Mouse (Mus musculus): ENCODE data around the gene Cldn12. TPM values are rescaled to one million over a fixed set of nuclear protein-coding genes. Genes with fewer than 3 reads are reported as not detected.

Cldn12 gene
- polyA plus RNA-seq (2014; fragmentation: Nextera tagmentation; extraction: Ambion mirVana), result 29.9 and 30.4 TPM in 2 replicates

- DNase-seq (ENCODE audit: low spot score), result peak; percentile 99
- WGBS, result under 1% methylated on average over 79 of the region's 79 CpGs
- Histone ChIP-seq H3K4me3 (ENCODE audit: low read depth, low read length) (peak within 1 kb of the TSS; percentile 82), H3K27ac (replicated peaks; ENCODE audit: low read depth, low read length) (peak within 1 kb of the TSS; percentile 72), H3K27me3 (ENCODE audit: control insufficient read depth, insufficient read depth, low read length) (no peaks in the 10 kb centered on the region), H3K9me3 (replicated peaks; ENCODE audit: control insufficient read depth, low read length) (no peaks in the 10 kb centered on the region), H3K9ac (replicated peaks; ENCODE audit: low read length) (peak within 1 kb of the TSS; percentile 73), H3K4me2 (ENCODE audit: low read depth, low read length) (peak within 1 kb of the TSS; percentile 74), H3K4me1 (ENCODE audit: control insufficient read depth, insufficient read depth, low read length) (no peaks in the 10 kb centered on the region), H3K36me3 (replicated peaks; ENCODE audit: control insufficient read depth, insufficient read depth, low read depth, low read length) (no peaks in the 10 kb centered on the region)
- ATAC-seq (replicated peaks; ENCODE audit: insufficient number of reproducible peaks, low FRiP score, low TSS enrichment, low read depth), result peak; percentile 96
These were observed at the start of gene Cldn12 for GRCm38 (mm10) chr5:5514196-5515076. Cldn12 (minus strand) TSS chr5:5514958.

- 67% methylated on average over 3 of the region's 3 CpGs for WGBS
- DNase-seq (ENCODE audit: low spot score) (no peak), ATAC-seq (replicated peaks; ENCODE audit: insufficient number of reproducible peaks, low FRiP score, low TSS enrichment, low read depth) (no peak)
- no peak overlapping the region for H3K27ac ChIP-seq (replicated peaks; ENCODE audit: low read depth, low read length)
- H3K9me3 ChIP-seq (replicated peaks; ENCODE audit: control insufficient read depth, low read length), result no peaks in the 10 kb centered on the region
- H3K4me3 ChIP-seq (ENCODE audit: low read depth, low read length), result no peak overlapping the region
- H3K36me3 ChIP-seq (replicated peaks; ENCODE audit: control insufficient read depth, insufficient read depth, low read depth, low read length), result no peaks in the 10 kb centered on the region
- H3K9ac ChIP-seq (replicated peaks; ENCODE audit: low read length), result no peak overlapping the region
- no peaks in the 10 kb centered on the region for H3K4me1 ChIP-seq (ENCODE audit: control insufficient read depth, insufficient read depth, low read length)
- no peaks in the 10 kb centered on the region for H3K27me3 ChIP-seq (ENCODE audit: control insufficient read depth, insufficient read depth, low read length)
- H3K4me2 ChIP-seq (ENCODE audit: low read depth, low read length), result no peak overlapping the region
These were observed 47.7 kb upstream of the Cldn12 start for GRCm38 (mm10) chr5:5562435-5562834.

GRCm38 (mm10) chr5:5561041-5561706 lies 46.4 kb upstream of the Cldn12 start:
- H3K4me1 ChIP-seq (ENCODE audit: control insufficient read depth, insufficient read depth, low read length), result no peaks in the 10 kb centered on the region
- H3K4me2 ChIP-seq (ENCODE audit: low read depth, low read length), result no peak overlapping the region
- no peak overlapping the region for H3K4me3 ChIP-seq (ENCODE audit: low read depth, low read length)
- WGBS, result 70% methylated on average over 4 of the region's 4 CpGs
- DNase-seq (ENCODE audit: low spot score) (no peak), ATAC-seq (replicated peaks; ENCODE audit: insufficient number of reproducible peaks, low FRiP score, low TSS enrichment, low read depth) (no peak)
- no peaks in the 10 kb centered on the region for H3K9me3 ChIP-seq (replicated peaks; ENCODE audit: control insufficient read depth, low read length)
- H3K27me3 ChIP-seq (ENCODE audit: control insufficient read depth, insufficient read depth, low read length), result no peaks in the 10 kb centered on the region
- H3K27ac ChIP-seq (replicated peaks; ENCODE audit: low read depth, low read length), result no peak overlapping the region
- H3K36me3 ChIP-seq (replicated peaks; ENCODE audit: control insufficient read depth, insufficient read depth, low read depth, low read length), result no peaks in the 10 kb centered on the region
- no peak overlapping the region for H3K9ac ChIP-seq (replicated peaks; ENCODE audit: low read length)

GRCm38 (mm10) chr5:5559798-5560197 lies 45.0 kb upstream of the Cldn12 start:
- Histone ChIP-seq H3K9ac (replicated peaks; ENCODE audit: low read length) (peak overlapping the region; percentile 85), H3K4me3 (ENCODE audit: low read depth, low read length) (peak overlapping the region; percentile 71), H3K27me3 (ENCODE audit: control insufficient read depth, insufficient read depth, low read length) (no peaks in the 10 kb centered on the region), H3K36me3 (replicated peaks; ENCODE audit: control insufficient read depth, insufficient read depth, low read depth, low read length) (no peaks in the 10 kb centered on the region), H3K4me2 (ENCODE audit: low read depth, low read length) (peak overlapping the region; percentile 55), H3K9me3 (replicated peaks; ENCODE audit: control insufficient read depth, low read length) (no peaks in the 10 kb centered on the region), H3K27ac (replicated peaks; ENCODE audit: low read depth, low read length) (no peak overlapping the region), H3K4me1 (ENCODE audit: control insufficient read depth, insufficient read depth, low read length) (no peaks in the 10 kb centered on the region)
- 47% methylated on average over 8 of the region's 8 CpGs for WGBS
- DNase-seq (ENCODE audit: low spot score) (no peak), ATAC-seq (replicated peaks; ENCODE audit: insufficient number of reproducible peaks, low FRiP score, low TSS enrichment, low read depth) (no peak)

GRCm38 (mm10) chr5:5559079-5559740 lies 44.5 kb upstream of the Cldn12 start, which contains the start of gene Gtpbp10:
Gtpbp10 (minus strand) TSS chr5:5559538.
- H3K27ac ChIP-seq (replicated peaks; ENCODE audit: low read depth, low read length), result no peak within 1 kb of the TSS; the same call in 1 of the 2 replicates
- H3K36me3 ChIP-seq (replicated peaks; ENCODE audit: control insufficient read depth, insufficient read depth, low read depth, low read length), result peaks cover 4% of the 10 kb centered on the region; the same call in 1 of the 2 replicates
- DNase-seq (ENCODE audit: low spot score) (peak; percentile 95), ATAC-seq (replicated peaks; ENCODE audit: insufficient number of reproducible peaks, low FRiP score, low TSS enrichment, low read depth) (peak; percentile 99)
- peak within 1 kb of the TSS; percentile 85 for H3K9ac ChIP-seq (replicated peaks; ENCODE audit: low read length)
- H3K4me1 ChIP-seq (ENCODE audit: control insufficient read depth, insufficient read depth, low read length), result no peaks in the 10 kb centered on the region
- H3K9me3 ChIP-seq (replicated peaks; ENCODE audit: control insufficient read depth, low read length), result no peaks in the 10 kb centered on the region
- peak within 1 kb of the TSS; percentile 71 for H3K4me3 ChIP-seq (ENCODE audit: low read depth, low read length)
- WGBS, result under 1% methylated on average over 43 of the region's 43 CpGs
- no peaks in the 10 kb centered on the region for H3K27me3 ChIP-seq (ENCODE audit: control insufficient read depth, insufficient read depth, low read length)
- H3K4me2 ChIP-seq (ENCODE audit: low read depth, low read length), result peak within 1 kb of the TSS; percentile 55

GRCm38 (mm10) chr5:5551110-5551509 lies 36.4 kb upstream of the Cldn12 start:
- Histone ChIP-seq H3K4me3 (ENCODE audit: low read depth, low read length) (no peak overlapping the region), H3K27me3 (ENCODE audit: control insufficient read depth, insufficient read depth, low read length) (no peaks in the 10 kb centered on the region), H3K9me3 (replicated peaks; ENCODE audit: control insufficient read depth, low read length) (no peaks in the 10 kb centered on the region), H3K27ac (replicated peaks; ENCODE audit: low read depth, low read length) (no peak overlapping the region), H3K36me3 (replicated peaks; ENCODE audit: control insufficient read depth, insufficient read depth, low read depth, low read length) (peaks cover 4% of the 10 kb centered on the region; the same call in 1 of the 2 replicates), H3K4me1 (ENCODE audit: control insufficient read depth, insufficient read depth, low read length) (no peaks in the 10 kb centered on the region), H3K4me2 (ENCODE audit: low read depth, low read length) (no peak overlapping the region), H3K9ac (replicated peaks; ENCODE audit: low read length) (no peak overlapping the region)
- DNase-seq (ENCODE audit: low spot score) (no peak), ATAC-seq (replicated peaks; ENCODE audit: insufficient number of reproducible peaks, low FRiP score, low TSS enrichment, low read depth) (no peak)
- WGBS, result 81% methylated on average over 1 of the region's 1 CpGs

- DNase-seq (ENCODE audit: low spot score) (no peak), ATAC-seq (replicated peaks; ENCODE audit: insufficient number of reproducible peaks, low FRiP score, low TSS enrichment, low read depth) (no peak)
- no peaks in the 10 kb centered on the region for H3K4me1 ChIP-seq (ENCODE audit: control insufficient read depth, insufficient read depth, low read length)
- H3K4me2 ChIP-seq (ENCODE audit: low read depth, low read length), result no peak overlapping the region
- H3K9ac ChIP-seq (replicated peaks; ENCODE audit: low read length), result no peak overlapping the region
- 76% methylated on average over 3 of the region's 3 CpGs for WGBS
- no peaks in the 10 kb centered on the region for H3K27me3 ChIP-seq (ENCODE audit: control insufficient read depth, insufficient read depth, low read length)
- H3K27ac ChIP-seq (replicated peaks; ENCODE audit: low read depth, low read length), result no peak overlapping the region
- H3K36me3 ChIP-seq (replicated peaks; ENCODE audit: control insufficient read depth, insufficient read depth, low read depth, low read length), result peaks cover 2% of the 10 kb centered on the region
- no peaks in the 10 kb centered on the region for H3K9me3 ChIP-seq (replicated peaks; ENCODE audit: control insufficient read depth, low read length)
- H3K4me3 ChIP-seq (ENCODE audit: low read depth, low read length), result no peak overlapping the region
These were observed 25.6 kb upstream of the Cldn12 start for GRCm38 (mm10) chr5:5540385-5540784.

Data from embryonic facial prominence, embryonic 11.5 days (tissue).